Mouse (Mus musculus) induced T-regulatory cell, adult 2 months (primary cell): ENCODE results near the gene Fam221a.
A peak's percentile ranks its signal among the peaks of the same experiment; 100 is the strongest.

Experiments
- DNase-seq: peaks from one replicate; pipeline ENCODE4 v3.0.0-alpha.2; 2012; ENCODE audit warnings: low read depth

The Fam221a gene

GRCm38 (mm10) chr6:49367159-49368054, at the start of gene Fam221a:
TSS of gene Fam221a (plus strand) at chr6:49367739.
- DNase-seq: peak; percentile 97

GRCm38 (mm10) chr6:49318966-49319594, 48.5 kb upstream of the Fam221a start, which contains the start of gene Ccdc126:
TSS of gene Ccdc126 (plus strand) at chr6:49319274.
- DNase-seq: peak; percentile 98

- no peak for DNase-seq
Observed at GRCm38 (mm10) chr6:49319595-49320315, 47.8 kb upstream of the Fam221a start.

- peak; percentile 43 for DNase-seq
Observed at GRCm38 (mm10) chr6:49321341-49321740, 46.2 kb upstream of the Fam221a start.

- DNase-seq: peak; percentile 9
Observed at GRCm38 (mm10) chr6:49322056-49322455, 45.5 kb upstream of the Fam221a start.

- peak; percentile 50 for DNase-seq
Observed at GRCm38 (mm10) chr6:49322986-49323385, 44.6 kb upstream of the Fam221a start.

GRCm38 (mm10) chr6:49324528-49324927, 43.0 kb upstream of the Fam221a start:
- peak; percentile 3 for DNase-seq

- no peak for DNase-seq
Observed at GRCm38 (mm10) chr6:49325294-49325693, 42.2 kb upstream of the Fam221a start.

- DNase-seq: no peak
Observed at GRCm38 (mm10) chr6:49326846-49327245, 40.7 kb upstream of the Fam221a start.

GRCm38 (mm10) chr6:49331369-49332059, 36.0 kb upstream of the Fam221a start:
- DNase-seq: no peak

GRCm38 (mm10) chr6:49332060-49332370, 35.5 kb upstream of the Fam221a start:
- DNase-seq: no peak

- no peak for DNase-seq
Observed at GRCm38 (mm10) chr6:49338566-49338965, 29.0 kb upstream of the Fam221a start.

GRCm38 (mm10) chr6:49339145-49339544, 28.4 kb upstream of the Fam221a start:
- DNase-seq: no peak

- no peak for DNase-seq
Observed at GRCm38 (mm10) chr6:49343737-49344469, 23.6 kb upstream of the Fam221a start.

GRCm38 (mm10) chr6:49349826-49350225, 17.7 kb upstream of the Fam221a start:
- no peak for DNase-seq

- peak; percentile 44 for DNase-seq
Observed at GRCm38 (mm10) chr6:49354613-49355012, 12.9 kb upstream of the Fam221a start.

GRCm38 (mm10) chr6:49355171-49355570, 12.4 kb upstream of the Fam221a start:
- peak; percentile 47 for DNase-seq

GRCm38 (mm10) chr6:49360420-49360819, 7.1 kb upstream of the Fam221a start:
- peak; percentile 39 for DNase-seq

- peak; percentile 34 for DNase-seq
Observed at GRCm38 (mm10) chr6:49368212-49368611, 673 bp downstream of the Fam221a start.

- DNase-seq: no peak
Observed at GRCm38 (mm10) chr6:49372705-49373104, 5.2 kb downstream of the Fam221a start.

- no peak for DNase-seq
Observed at GRCm38 (mm10) chr6:49373943-49374342, 6.4 kb downstream of the Fam221a start.
